In the genomic region with DNA sequence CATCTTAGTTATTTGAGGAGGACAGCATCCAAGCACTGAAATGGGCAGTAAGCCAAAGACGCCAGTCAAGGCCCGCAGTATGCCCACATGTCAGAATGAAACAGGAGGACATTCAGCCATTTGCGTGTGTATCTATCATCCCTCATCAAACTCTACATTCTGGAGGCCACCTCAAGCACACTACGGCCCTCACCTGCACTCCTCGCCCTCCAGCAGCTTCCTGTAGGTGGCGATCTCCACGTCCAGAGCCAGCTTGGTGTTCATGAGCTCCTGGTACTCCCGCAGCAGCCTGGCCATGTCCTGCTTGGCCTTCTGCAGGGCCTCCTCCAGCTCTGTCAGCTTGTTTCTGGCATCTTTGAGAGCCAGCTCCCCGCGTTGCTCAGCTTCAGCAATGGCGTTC, we compare ENCODE assay signal across 20 mouse cellular contexts. TPM values are rescaled to one million over a fixed set of nuclear protein-coding genes. Genes with fewer than 3 reads are reported as not detected.
DNase-seq lines count a peak whose midpoint lies in the region; ATAC-seq and TF ChIP-seq lines count a peak whose summit lies in the region.
"Had no signal": no experiment of that assay in that cellular context is flagged by ENCODE, and none has a peak within 500 bp of the region (broad histone marks: within the 10 kb centered on the region; RNA-seq: fewer than 3 reads in every experiment).

No protein-coding gene starts in this region.

- H3K4me3 ChIP-seq in hindbrain, postnatal 0 days (ENCODE audit: low read length) = no peak overlapping the region
- no peak overlapping the region for H3K4me3 ChIP-seq in hindbrain, embryonic 14.5 days (replicated peaks; ENCODE audit: low read length)
- H3K4me3 ChIP-seq in E14TG2a.4 (replicated peaks; ENCODE audit: low read length) = no peak overlapping the region
- no peak overlapping the region for H3K4me3 ChIP-seq in forebrain, embryonic 14.5 days (ENCODE audit: low read depth, low read length)
- H3K4me3 ChIP-seq: forebrain, embryonic 12.5 days; hindbrain, embryonic 15.5 days; midbrain, embryonic 13.5 days had no signal

- H3K27me3 ChIP-seq in hindbrain, postnatal 0 days (ENCODE audit: insufficient read depth, low read length) = no peaks in the 10 kb centered on the region
- H3K27me3 ChIP-seq in hindbrain, embryonic 14.5 days (ENCODE audit: control insufficient read depth, insufficient read depth, low read length) = no peaks in the 10 kb centered on the region
- peaks cover 19% of the 10 kb centered on the region; the same call in 1 of the 2 replicates for H3K27me3 ChIP-seq in E14TG2a.4 (ENCODE audit: insufficient read depth, low read length)
- H3K27me3 ChIP-seq in forebrain, embryonic 14.5 days (replicated peaks; ENCODE audit: control insufficient read depth, insufficient read depth, low read length) = no peaks in the 10 kb centered on the region
- H3K27me3 ChIP-seq: forebrain, embryonic 12.5 days; hindbrain, embryonic 15.5 days; midbrain, embryonic 13.5 days had no signal

- no peak for ATAC-seq in hindbrain, postnatal 0 days
- no peak for ATAC-seq in hindbrain, embryonic 14.5 days (ENCODE audit: low FRiP score)
- no peak for ATAC-seq in forebrain, embryonic 14.5 days
- ATAC-seq: midbrain, embryonic 13.5 days had no signal

- 68% methylated on average over 11 of the region's 11 CpGs for WGBS in hindbrain, postnatal 0 days
- 62% methylated on average over 11 of the region's 11 CpGs for WGBS in hindbrain, embryonic 14.5 days
- WGBS in forebrain, embryonic 14.5 days = 71% methylated on average over 11 of the region's 11 CpGs

- no peak for DNase-seq in hindbrain, postnatal 0 days (ENCODE audit: low spot score)
- no peak for DNase-seq in hindbrain, embryonic 14.5 days (ENCODE audit: low spot score)
- DNase-seq in lung, postnatal 10 days = peak; percentile 8
- DNase-seq in lung, adult 18-20 months = no peak
- peak; percentile 14 for DNase-seq in R1 (ENCODE audit: low read depth, low spot score)
- no peak for DNase-seq in B cell, adult 2 months
- no peak for DNase-seq in forebrain, embryonic 14.5 days (ENCODE audit: low spot score)
- DNase-seq: adrenal gland, postnatal 25 days; right cerebral cortex, postnatal 4 days; thymus, postnatal 25 days had no signal

- H3K36me3 ChIP-seq in hindbrain, postnatal 0 days (ENCODE audit: insufficient read depth, low read length) = no peaks in the 10 kb centered on the region
- no peaks in the 10 kb centered on the region for H3K36me3 ChIP-seq in hindbrain, embryonic 14.5 days (replicated peaks; ENCODE audit: control insufficient read depth, insufficient read depth)
- no peaks in the 10 kb centered on the region for H3K36me3 ChIP-seq in E14TG2a.4 (ENCODE audit: insufficient read depth, low read length)
- no peaks in the 10 kb centered on the region for H3K36me3 ChIP-seq in forebrain, embryonic 14.5 days (ENCODE audit: control insufficient read depth, insufficient read depth, low read length)
- H3K36me3 ChIP-seq: forebrain, embryonic 12.5 days; hindbrain, embryonic 15.5 days; midbrain, embryonic 13.5 days had no signal

- H3K9me3 ChIP-seq in hindbrain, postnatal 0 days (ENCODE audit: low read length) = no peaks in the 10 kb centered on the region
- no peaks in the 10 kb centered on the region for H3K9me3 ChIP-seq in hindbrain, embryonic 14.5 days (ENCODE audit: control insufficient read depth, low read length)
- no peaks in the 10 kb centered on the region for H3K9me3 ChIP-seq in E14TG2a.4 (ENCODE audit: low read length)
- no peaks in the 10 kb centered on the region for H3K9me3 ChIP-seq in forebrain, embryonic 14.5 days (replicated peaks; ENCODE audit: control insufficient read depth, low read length)
- H3K9me3 ChIP-seq: forebrain, embryonic 12.5 days; hindbrain, embryonic 15.5 days; midbrain, embryonic 13.5 days had no signal

- no peaks in the 10 kb centered on the region for H3K4me1 ChIP-seq in hindbrain, postnatal 0 days (ENCODE audit: insufficient read depth, low read length)
- no peaks in the 10 kb centered on the region for H3K4me1 ChIP-seq in hindbrain, embryonic 14.5 days (replicated peaks; ENCODE audit: control insufficient read depth, insufficient read depth, low read length)
- no peaks in the 10 kb centered on the region for H3K4me1 ChIP-seq in E14TG2a.4 (replicated peaks; ENCODE audit: low read depth, low read length)
- H3K4me1 ChIP-seq in forebrain, embryonic 14.5 days (ENCODE audit: control insufficient read depth, insufficient read depth, low read length) = no peaks in the 10 kb centered on the region
- H3K4me1 ChIP-seq: forebrain, embryonic 12.5 days; hindbrain, embryonic 15.5 days; midbrain, embryonic 13.5 days had no signal

- H3K9ac ChIP-seq in hindbrain, postnatal 0 days (replicated peaks; ENCODE audit: low read length) = no peak overlapping the region
- no peak overlapping the region for H3K9ac ChIP-seq in hindbrain, embryonic 14.5 days
- H3K9ac ChIP-seq in forebrain, embryonic 14.5 days (ENCODE audit: low read length) = no peak overlapping the region
- H3K9ac ChIP-seq: hindbrain, embryonic 15.5 days; midbrain, embryonic 13.5 days had no signal

- TF ChIP-seq CTCF in hindbrain, postnatal 0 days (IDR thresholded peaks at IDR 0.05; ENCODE audit: low read depth) = peak; percentile 31
- peak; percentile 27 for TF ChIP-seq CTCF in E14TG2a.4 (conservative IDR thresholded peaks at IDR 0.05; ENCODE audit: low read length)

- H3K4me2 ChIP-seq in hindbrain, postnatal 0 days (ENCODE audit: low read depth, low read length) = no peak overlapping the region
- no peak overlapping the region for H3K4me2 ChIP-seq in hindbrain, embryonic 14.5 days (replicated peaks)
- no peak overlapping the region for H3K4me2 ChIP-seq in forebrain, embryonic 14.5 days (ENCODE audit: low read length)
- H3K4me2 ChIP-seq: forebrain, embryonic 12.5 days; hindbrain, embryonic 15.5 days; midbrain, embryonic 13.5 days had no signal

- H3K27ac ChIP-seq in hindbrain, postnatal 0 days = no peak overlapping the region
- no peak overlapping the region for H3K27ac ChIP-seq in hindbrain, embryonic 14.5 days
- no peak overlapping the region for H3K27ac ChIP-seq in forebrain, embryonic 14.5 days (ENCODE audit: low read depth, low read length)
- H3K27ac ChIP-seq: forebrain, embryonic 12.5 days; hindbrain, embryonic 15.5 days; midbrain, embryonic 13.5 days had no signal

RNA-seq across cellular contexts. Expression of gene Krt5, which starts 4.0 kb away (rescaled TPM):
- total RNA-seq in hindbrain, postnatal 0 days (2014; rRNA removed) = not detected in 2 replicates
- 0.15 TPM in 1 of 2 replicates, not detected in the other for polyA plus RNA-seq in hindbrain, postnatal 0 days (2015; fragmentation: Nextera tagmentation; extraction: Ambion mirVana)
- not detected in 2 replicates for polyA plus RNA-seq in hindbrain, embryonic 14.5 days (2014; fragmentation: Nextera tagmentation; extraction: Ambion mirVana)
- not detected in 2 replicates for polyA plus RNA-seq in forebrain, embryonic 14.5 days (2014; fragmentation: Nextera tagmentation; extraction: Ambion mirVana)
- total RNA-seq: adrenal gland, postnatal 25 days; granulocyte monocyte progenitor cell, adult 5-6 weeks; layer of hippocampus, postnatal 10 days; left cerebral cortex, postnatal 36 days had no signal
- polyA plus RNA-seq: heart, postnatal 0 days had no signal

RNA-seq across cellular contexts. Expression of gene Krt6a, which starts 14.6 kb away (rescaled TPM):
- not detected in 2 replicates for total RNA-seq in hindbrain, postnatal 0 days (2014; rRNA removed)
- 0.13 TPM in 1 of 2 replicates, not detected in the other for polyA plus RNA-seq in hindbrain, postnatal 0 days (2015; fragmentation: Nextera tagmentation; extraction: Ambion mirVana)
- not detected in 2 replicates for polyA plus RNA-seq in hindbrain, embryonic 14.5 days (2014; fragmentation: Nextera tagmentation; extraction: Ambion mirVana)
- not detected in 2 replicates for polyA plus RNA-seq in forebrain, embryonic 14.5 days (2014; fragmentation: Nextera tagmentation; extraction: Ambion mirVana)
- total RNA-seq: adrenal gland, postnatal 25 days; granulocyte monocyte progenitor cell, adult 5-6 weeks; layer of hippocampus, postnatal 10 days; left cerebral cortex, postnatal 36 days had no signal
- polyA plus RNA-seq: forebrain, embryonic 12.5 days; heart, postnatal 0 days; liver, embryonic 16.5 days; midbrain, embryonic 13.5 days had no signal

RNA-seq across cellular contexts. Expression of gene Krt6b, which starts 28.6 kb away (rescaled TPM):
- total RNA-seq in hindbrain, postnatal 0 days (2014; rRNA removed) = not detected in 2 replicates
- not detected in 2 replicates for polyA plus RNA-seq in hindbrain, postnatal 0 days (2015; fragmentation: Nextera tagmentation; extraction: Ambion mirVana)
- not detected in 2 replicates for polyA plus RNA-seq in hindbrain, embryonic 14.5 days (2014; fragmentation: Nextera tagmentation; extraction: Ambion mirVana)
- polyA plus RNA-seq in forebrain, embryonic 14.5 days (2014; fragmentation: Nextera tagmentation; extraction: Ambion mirVana) = not detected in 2 replicates
- total RNA-seq: adrenal gland, postnatal 25 days; granulocyte monocyte progenitor cell, adult 5-6 weeks; layer of hippocampus, postnatal 10 days; left cerebral cortex, postnatal 36 days had no signal
- polyA plus RNA-seq: forebrain, embryonic 12.5 days; hindbrain, embryonic 15.5 days; kidney, embryonic 16.5 days; liver, embryonic 16.5 days; midbrain, embryonic 13.5 days had no signal

RNA-seq across cellular contexts. Expression of gene Krt71, which starts 34.2 kb away (rescaled TPM):
- total RNA-seq in hindbrain, postnatal 0 days (2014; rRNA removed) = 2.1 and 2.2 TPM in 2 replicates
- polyA plus RNA-seq in hindbrain, postnatal 0 days (2015; fragmentation: Nextera tagmentation; extraction: Ambion mirVana) = 1.2 and 1.9 TPM in 2 replicates
- 0.52 and 0.54 TPM in 2 replicates for polyA plus RNA-seq in hindbrain, embryonic 14.5 days (2014; fragmentation: Nextera tagmentation; extraction: Ambion mirVana)
- not detected in 2 replicates for polyA plus RNA-seq in forebrain, embryonic 14.5 days (2014; fragmentation: Nextera tagmentation; extraction: Ambion mirVana)
- total RNA-seq: adrenal gland, postnatal 25 days; granulocyte monocyte progenitor cell, adult 5-6 weeks; layer of hippocampus, postnatal 10 days; left cerebral cortex, postnatal 36 days had no signal
- polyA plus RNA-seq: forebrain, embryonic 12.5 days; heart, postnatal 0 days; kidney, embryonic 16.5 days; liver, embryonic 16.5 days; midbrain, embryonic 13.5 days had no signal

Comparison
In these comparisons a context has a peak if more than half of its experiments do, and no peak if none do; other contexts are left out.
1. DNase-seq: peak in lung, postnatal 10 days (single experiment) and R1 (single experiment); none in hindbrain, postnatal 0 days (single experiment), hindbrain, embryonic 14.5 days (single experiment), lung, adult 18-20 months (0 of 2), B cell, adult 2 months (0 of 2) and forebrain, embryonic 14.5 days (single experiment).